ENCODE assay signal across 20 mouse cellular contexts in the genomic region with DNA sequence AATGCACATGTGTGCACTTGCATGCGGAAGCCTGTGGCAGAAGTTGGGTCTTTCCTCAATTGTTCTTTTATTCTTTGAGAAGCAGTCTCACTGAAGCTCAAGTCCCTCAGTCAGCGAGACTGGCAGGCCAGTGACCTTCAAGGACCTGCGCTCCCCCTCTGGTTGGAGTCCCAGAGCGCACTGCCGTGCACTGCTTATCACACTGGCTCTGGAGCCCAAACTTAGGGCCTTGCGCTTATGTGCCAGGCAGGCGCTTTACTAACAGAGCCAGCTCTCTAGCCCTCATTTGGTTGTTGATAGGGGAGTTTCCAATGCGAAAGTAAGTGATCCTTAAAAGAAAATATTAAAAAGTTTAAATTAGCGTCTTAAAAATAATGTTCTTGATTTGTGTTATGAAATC. TPM values are rescaled to one million over a fixed set of nuclear protein-coding genes. Genes with fewer than 3 reads are reported as not detected.
A peak's percentile ranks its signal among the peaks of the same experiment; 100 is the strongest.
DNase-seq lines count a peak whose midpoint lies in the region; ATAC-seq lines count a peak whose summit lies in the region.
"Had no signal": no experiment of that assay in that cellular context is flagged by ENCODE, and none has a peak within 500 bp of the region (broad histone marks: within the 10 kb centered on the region; RNA-seq: fewer than 3 reads in every experiment).

No protein-coding gene starts in this region.

- ATAC-seq in heart, embryonic 12.5 days (ENCODE audit: insufficient number of reproducible peaks, low FRiP score): no peak
- ATAC-seq in forebrain, embryonic 16.5 days: no peak
- ATAC-seq: activated CD4-positive, CD25-positive, alpha-beta regulatory T cell, adult 4 months; forebrain, embryonic 14.5 days; hindbrain, postnatal 0 days; inflammation-experienced regulatory T-cells, adult 6 months; intestine, embryonic 16.5 days had no signal

- H3K27me3 ChIP-seq in heart, embryonic 10.5 days (ENCODE audit: insufficient read depth, poor library complexity, severe bottlenecking): no peaks in the 10 kb centered on the region
- H3K27me3 ChIP-seq in heart, embryonic 12.5 days (replicated peaks): no peaks in the 10 kb centered on the region
- H3K27me3 ChIP-seq in forebrain, embryonic 16.5 days (replicated peaks; ENCODE audit: control insufficient read depth, insufficient read depth, low read length): no peaks in the 10 kb centered on the region

- no peak overlapping the region for H3K27ac ChIP-seq in heart, embryonic 10.5 days
- H3K27ac ChIP-seq in heart, embryonic 12.5 days (ENCODE audit: poor library complexity, severe bottlenecking): no peak overlapping the region
- no peak overlapping the region for H3K27ac ChIP-seq in forebrain, embryonic 16.5 days (ENCODE audit: low read length)
- H3K27ac ChIP-seq: hindbrain, embryonic 14.5 days; hindbrain, postnatal 0 days had no signal

- no peak overlapping the region for H3K4me2 ChIP-seq in heart, embryonic 12.5 days
- no peak overlapping the region for H3K4me2 ChIP-seq in forebrain, embryonic 16.5 days (ENCODE audit: low read length)
- H3K4me2 ChIP-seq: hindbrain, embryonic 14.5 days had no signal

- H3K9ac ChIP-seq in heart, embryonic 12.5 days: no peak overlapping the region
- no peak overlapping the region for H3K9ac ChIP-seq in forebrain, embryonic 16.5 days (replicated peaks; ENCODE audit: low read depth, low read length)
- H3K9ac ChIP-seq: hindbrain, embryonic 14.5 days had no signal

- H3K4me1 ChIP-seq in heart, embryonic 10.5 days: peaks cover 12% of the 10 kb centered on the region
- H3K4me1 ChIP-seq in heart, embryonic 12.5 days (replicated peaks): peaks cover 15% of the 10 kb centered on the region
- H3K4me1 ChIP-seq in forebrain, embryonic 16.5 days (replicated peaks; ENCODE audit: control insufficient read depth, insufficient read depth, low read length): peaks cover 14% of the 10 kb centered on the region

- WGBS in heart, embryonic 10.5 days: 82% methylated on average over 9 of the region's 9 CpGs
- WGBS in heart, embryonic 12.5 days: 81% methylated on average over 9 of the region's 9 CpGs
- WGBS in forebrain, embryonic 16.5 days: 94% methylated on average over 9 of the region's 9 CpGs

- no peak overlapping the region for H3K4me3 ChIP-seq in heart, embryonic 10.5 days
- H3K4me3 ChIP-seq in heart, embryonic 12.5 days: no peak overlapping the region
- H3K4me3 ChIP-seq in forebrain, embryonic 16.5 days (replicated peaks; ENCODE audit: low read length): no peak overlapping the region

- no peaks in the 10 kb centered on the region for H3K9me3 ChIP-seq in heart, embryonic 10.5 days
- H3K9me3 ChIP-seq in heart, embryonic 12.5 days (replicated peaks): no peaks in the 10 kb centered on the region
- H3K9me3 ChIP-seq in forebrain, embryonic 16.5 days (ENCODE audit: control insufficient read depth, low read length): no peaks in the 10 kb centered on the region

- intact Hi-C loops in heart, postnatal 10 days (cut with DNase I): loop anchor here (2.0 to 10.0 kb wide), 2 partner anchors 163 to 571 kb away; no protein-coding TSS in a partner anchor

- DNase-seq in heart, adult 11 months: peak; percentile 95
- no peak for DNase-seq in heart, embryonic 10.5 days (ENCODE audit: low spot score)
- DNase-seq in heart, adult 8-10 months (ENCODE audit: low spot score): peak; percentile 44
- DNase-seq in heart, postnatal 10 days: peak; percentile 57 to 67
- no peak for DNase-seq in urinary bladder, postnatal 25 days (ENCODE audit: low spot score)
- DNase-seq: adrenal gland, adult 8-10 months; adrenal gland, postnatal 25 days; cerebellum, adult 18-20 months; cerebellum, adult 9-10 months; cerebellum, postnatal 14 days; gastrocnemius, postnatal 25 days; kidney, adult 2 months had no signal

- H3K36me3 ChIP-seq in heart, embryonic 10.5 days: peaks cover 73% of the 10 kb centered on the region
- H3K36me3 ChIP-seq in heart, embryonic 12.5 days: peaks cover 67% of the 10 kb centered on the region
- H3K36me3 ChIP-seq in forebrain, embryonic 16.5 days (ENCODE audit: control insufficient read depth, insufficient read depth): peaks cover 11% of the 10 kb centered on the region

RNA-seq across cellular contexts. Expression of gene Secisbp2, which starts 2.5 kb away (rescaled TPM):
- polyA plus RNA-seq in heart, embryonic 10.5 days (2016; fragmentation: Nextera tagmentation; extraction: Ambion mirVana): 25.6 and 32.1 TPM in 2 replicates
- 10 to 100 TPM; 10.8 to 13.7 (median 11.3) TPM for total RNA-seq in heart, adult 8-10 months (2022)
- 20.3 and 27.9 TPM in 2 replicates for polyA plus RNA-seq in heart, embryonic 12.5 days (2016; fragmentation: Nextera tagmentation; extraction: Ambion mirVana)
- total RNA-seq in heart, postnatal 10 days (2021): 10 to 100 TPM; 20.0 to 22.0 TPM
- polyA plus RNA-seq in forebrain, embryonic 16.5 days (2015; fragmentation: Nextera tagmentation; extraction: Ambion mirVana): 31.2 and 40.0 TPM in 2 replicates

RNA-seq across cellular contexts. Expression of gene Cks2, which starts 8.9 kb away (rescaled TPM):
- polyA plus RNA-seq in heart, embryonic 10.5 days (2016; fragmentation: Nextera tagmentation; extraction: Ambion mirVana): 248 and 312 TPM in 2 replicates
- total RNA-seq in heart, adult 8-10 months (2022): 1 to 10 TPM in 1 of 4 experiments, under 1 TPM in 2, not detected in 1; 0.66 to 1.1 (median 0.92) TPM
- polyA plus RNA-seq in heart, embryonic 12.5 days (2016; fragmentation: Nextera tagmentation; extraction: Ambion mirVana): 247 and 252 TPM in 2 replicates
- total RNA-seq in heart, postnatal 10 days (2021): 10 to 100 TPM; 25.1 to 26.0 TPM
- polyA plus RNA-seq in forebrain, embryonic 16.5 days (2015; fragmentation: Nextera tagmentation; extraction: Ambion mirVana): 97.5 and 118 TPM in 2 replicates

Comparison
In these comparisons a context has a peak if more than half of its experiments do, and no peak if none do; other contexts are left out.
1. DNase-seq: peak in heart, adult 11 months (single experiment), heart, adult 8-10 months (single experiment) and heart, postnatal 10 days (2 of 2); none in heart, embryonic 10.5 days (single experiment) and urinary bladder, postnatal 25 days (single experiment).